Mouse (Mus musculus): ENCODE data around the gene Cers2.

Cers2 gene

GRCm38 (mm10) chr3:95313476-95313875 is 1.1 kb upstream of the Cers2 start:
- in situ Hi-C loops (cut with MboI; ENCODE audit: low pct_unique_long_range_greater_than_20kb in 1 of 2, low sequenced_read_pairs in 2 of 2, unreplicated experiment in 1 of 2) = no loop called here

- in situ Hi-C loops (cut with MboI; ENCODE audit: low pct_unique_long_range_greater_than_20kb in 1 of 2, low sequenced_read_pairs in 2 of 2, unreplicated experiment in 1 of 2) = no loop called here
Observed at GRCm38 (mm10) chr3:95314075-95314474, 516 bp upstream of the Cers2 start.

GRCm38 (mm10) chr3:95315094-95315843 is 678 bp downstream of the Cers2 start:
- in situ Hi-C loops (cut with MboI; ENCODE audit: low pct_unique_long_range_greater_than_20kb in 1 of 2, low sequenced_read_pairs in 2 of 2, unreplicated experiment in 1 of 2) = no loop called here

GRCm38 (mm10) chr3:95315844-95316550 is 1.4 kb downstream of the Cers2 start:
- in situ Hi-C loops (cut with MboI; ENCODE audit: low pct_unique_long_range_greater_than_20kb in 1 of 2, low sequenced_read_pairs in 2 of 2, unreplicated experiment in 1 of 2) = no loop called here

GRCm38 (mm10) chr3:95317414-95318080 is 3.0 kb downstream of the Cers2 start:
- in situ Hi-C loops (cut with MboI; ENCODE audit: low pct_unique_long_range_greater_than_20kb in 1 of 2, low sequenced_read_pairs in 2 of 2, unreplicated experiment in 1 of 2) = no loop called here

- in situ Hi-C loops (cut with MboI; ENCODE audit: low pct_unique_long_range_greater_than_20kb in 1 of 2, low sequenced_read_pairs in 2 of 2, unreplicated experiment in 1 of 2) = no loop called here
Observed at GRCm38 (mm10) chr3:95318548-95318947, 4.0 kb downstream of the Cers2 start.

- in situ Hi-C loops (cut with MboI; ENCODE audit: low pct_unique_long_range_greater_than_20kb in 1 of 2, low sequenced_read_pairs in 2 of 2, unreplicated experiment in 1 of 2) = no loop called here
Observed at GRCm38 (mm10) chr3:95319110-95319509, 4.5 kb downstream of the Cers2 start.

GRCm38 (mm10) chr3:95319701-95320625 is 5.4 kb downstream of the Cers2 start:
- in situ Hi-C loops (cut with MboI; ENCODE audit: low pct_unique_long_range_greater_than_20kb in 1 of 2, low sequenced_read_pairs in 2 of 2, unreplicated experiment in 1 of 2) = no loop called here

- in situ Hi-C loops (cut with MboI; ENCODE audit: low pct_unique_long_range_greater_than_20kb in 1 of 2, low sequenced_read_pairs in 2 of 2, unreplicated experiment in 1 of 2) = no loop called here
Observed at GRCm38 (mm10) chr3:95323429-95323828, 8.8 kb downstream of the Cers2 start.

GRCm38 (mm10) chr3:95324454-95325144 is 10.0 kb downstream of the Cers2 start:
- in situ Hi-C loops (cut with MboI; ENCODE audit: low pct_unique_long_range_greater_than_20kb in 1 of 2, low sequenced_read_pairs in 2 of 2, unreplicated experiment in 1 of 2) = loop anchor here in 1 of 2 experiments (25.0 kb wide), 1 partner anchor 513 kb away; no protein-coding TSS in a partner anchor

- in situ Hi-C loops (cut with MboI; ENCODE audit: low pct_unique_long_range_greater_than_20kb in 1 of 2, low sequenced_read_pairs in 2 of 2, unreplicated experiment in 1 of 2) = loop anchor here in 1 of 2 experiments (25.0 kb wide), 1 partner anchor 508 kb away; no protein-coding TSS in a partner anchor
Observed at GRCm38 (mm10) chr3:95328803-95329404, 14.3 kb downstream of the Cers2 start.

- in situ Hi-C loops (cut with MboI; ENCODE audit: low pct_unique_long_range_greater_than_20kb in 1 of 2, low sequenced_read_pairs in 2 of 2, unreplicated experiment in 1 of 2) = loop anchor here in 1 of 2 experiments (25.0 kb wide), 1 partner anchor 506 kb away; no protein-coding TSS in a partner anchor
Observed at GRCm38 (mm10) chr3:95331528-95331927, 16.9 kb downstream of the Cers2 start.

GRCm38 (mm10) chr3:95337345-95337744 is 22.8 kb downstream of the Cers2 start:
- in situ Hi-C loops (cut with MboI; ENCODE audit: low pct_unique_long_range_greater_than_20kb in 1 of 2, low sequenced_read_pairs in 2 of 2, unreplicated experiment in 1 of 2) = loop anchor here in 1 of 2 experiments (25.0 kb wide), 1 partner anchor 500 kb away; no protein-coding TSS in a partner anchor

- in situ Hi-C loops (cut with MboI; ENCODE audit: low pct_unique_long_range_greater_than_20kb in 1 of 2, low sequenced_read_pairs in 2 of 2, unreplicated experiment in 1 of 2) = loop anchor here in 1 of 2 experiments (25.0 kb wide), 1 partner anchor 499 kb away; no protein-coding TSS in a partner anchor
Observed at GRCm38 (mm10) chr3:95338251-95338650, 23.7 kb downstream of the Cers2 start.

- in situ Hi-C loops (cut with MboI; ENCODE audit: low pct_unique_long_range_greater_than_20kb in 1 of 2, low sequenced_read_pairs in 2 of 2, unreplicated experiment in 1 of 2) = loop anchor here in 1 of 2 experiments (25.0 kb wide), 1 partner anchor 494 kb away; no protein-coding TSS in a partner anchor
Observed at GRCm38 (mm10) chr3:95343356-95344000, 28.9 kb downstream of the Cers2 start.

- in situ Hi-C loops (cut with MboI; ENCODE audit: low pct_unique_long_range_greater_than_20kb in 1 of 2, low sequenced_read_pairs in 2 of 2, unreplicated experiment in 1 of 2) = loop anchor here in 1 of 2 experiments (25.0 kb wide), 1 partner anchor 491 kb away; no protein-coding TSS in a partner anchor
Observed at GRCm38 (mm10) chr3:95346454-95346853, 31.9 kb downstream of the Cers2 start.

Measured in mouse embryonic stem cell (cell line).